Mouse (Mus musculus) liver, embryonic 11.5 days (tissue): ENCODE measurements around the gene Naglu. TPM values are rescaled to one million over a fixed set of nuclear protein-coding genes. Genes with fewer than 3 reads are reported as not detected.

Source experiments
- ATAC-seq: fragments of 200-750 bp; cut with Nextera tagmentation; replicated peaks from 2 replicates; pipeline ENCODE4 v1.8.0; 2017; ENCODE audit warnings: moderate number of reproducible peaks, mild to moderate bottlenecking, moderate TSS enrichment, moderate library complexity; ENCODE audit not compliant: low FRiP score
- DNase-seq: peaks from one replicate; pipeline ENCODE4 v3.0.0-alpha.2; 2017; ENCODE audit warnings: low spot score
- H3K27ac ChIP-seq: fragments of 300-500 bp; sonication (generic); 2 replicates; pipeline ENCODE4 v1.5.1; 2014; ENCODE audit warnings: mild to moderate bottlenecking, low read depth, low read length, control low read depth
- H3K27me3 ChIP-seq: fragments of 300-500 bp; sonication (generic); replicated peaks from 2 replicates; pipeline ENCODE4 v1.6.1; 2014; ENCODE audit warnings: low read length, mixed read lengths; ENCODE audit not compliant: control insufficient read depth, insufficient read depth
- H3K36me3 ChIP-seq: fragments of 300-500 bp; sonication (generic); 2 replicates; pipeline ENCODE4 v1.6.1; 2014; ENCODE audit warnings: mild to moderate bottlenecking, low read length, moderate library complexity, mixed read lengths; ENCODE audit not compliant: control insufficient read depth, insufficient read depth
- H3K4me1 ChIP-seq: fragments of 300-500 bp; sonication (generic); replicated peaks from 2 replicates; pipeline ENCODE4 v1.6.1; 2014; ENCODE audit warnings: low read length, mixed read lengths; ENCODE audit not compliant: control insufficient read depth, insufficient read depth
- H3K4me2 ChIP-seq: fragments of 300-500 bp; sonication (generic); 2 replicates; pipeline ENCODE4 v1.6.1; 2014; ENCODE audit warnings: mild to moderate bottlenecking, control low read depth, moderate library complexity
- H3K4me3 ChIP-seq: fragments of 300-500 bp; sonication (generic); 2 replicates; pipeline ENCODE4 v1.5.1; 2014; ENCODE audit warnings: low read depth, low read length, control low read depth
- H3K9ac ChIP-seq: fragments of 300-500 bp; sonication (generic); 2 replicates; pipeline ENCODE4 v1.6.1; 2014; ENCODE audit warnings: low read depth, low read length, control low read depth
- H3K9me3 ChIP-seq: fragments of 300-500 bp; sonication (generic); 2 replicates; pipeline ENCODE4 v1.6.1; 2016; ENCODE audit warnings: low read length, inconsistent platforms, mixed read lengths; ENCODE audit not compliant: control insufficient read depth
- WGBS: fragments of 180-500 bp; shearing (Covaris S2); extraction: QIAGEN DNeasy Blood & Tissue Kit; methylation state at CpG from one replicate; pipeline ENCODE4 v1.1.7; 2014; 5-methylcytosine and 5-hydroxymethylcytosine counted together
- polyA plus RNA-seq: library from polyadenylated mRNA; unstranded; fragments of >200 nt; fragmentation: Nextera tagmentation; extraction: Ambion mirVana; gene quantifications from 2 replicates; pipeline ENCODE4 v1.2.1, GENCODE M21; 2014

Gene Naglu
- polyA plus RNA-seq = 7.7 and 8.0 TPM in 2 replicates

GRCm38 (mm10) chr11:101069391-101070188 lies at the start of gene Naglu:
TSS of gene Naglu (plus strand) at chr11:101070012.
- Histone ChIP-seq H3K4me3 (peak within 1 kb of the TSS; percentile 82), H3K27me3 (peaks cover 13% of the 10 kb centered on the region), H3K27ac (peak within 1 kb of the TSS; percentile 13), H3K4me1 (peaks cover 21% of the 10 kb centered on the region), H3K9ac (peak within 1 kb of the TSS; percentile 74), H3K4me2 (peak within 1 kb of the TSS; percentile 100), H3K9me3 (no peaks in the 10 kb centered on the region), H3K36me3 (no peaks in the 10 kb centered on the region)
- WGBS = 3% methylated on average over 35 of the region's 35 CpGs
- DNase-seq (peak; percentile 91), ATAC-seq (peak; percentile 82)

GRCm38 (mm10) chr11:101023371-101023770 lies 46.4 kb upstream of the Naglu start:
- no peak overlapping the region for H3K9ac ChIP-seq
- WGBS = 94% methylated on average over 12 of the region's 12 CpGs
- H3K27me3 ChIP-seq = no peaks in the 10 kb centered on the region
- no peak overlapping the region for H3K4me2 ChIP-seq
- no peaks in the 10 kb centered on the region for H3K9me3 ChIP-seq
- no peaks in the 10 kb centered on the region; the same call in 1 of the 2 replicates for H3K4me1 ChIP-seq
- H3K36me3 ChIP-seq = peaks cover 38% of the 10 kb centered on the region
- DNase-seq (no peak), ATAC-seq (no peak)
- H3K27ac ChIP-seq = no peak overlapping the region
- H3K4me3 ChIP-seq = no peak overlapping the region

GRCm38 (mm10) chr11:101024001-101024400 lies 45.8 kb upstream of the Naglu start:
- DNase-seq (no peak), ATAC-seq (no peak)
- H3K27me3 ChIP-seq = no peaks in the 10 kb centered on the region
- no peaks in the 10 kb centered on the region; the same call in 1 of the 2 replicates for H3K4me1 ChIP-seq
- no peak overlapping the region for H3K9ac ChIP-seq
- WGBS = 92% methylated on average over 4 of the region's 4 CpGs
- H3K4me2 ChIP-seq = no peak overlapping the region
- no peak overlapping the region for H3K27ac ChIP-seq
- H3K36me3 ChIP-seq = peaks cover 37% of the 10 kb centered on the region
- H3K9me3 ChIP-seq = no peaks in the 10 kb centered on the region
- no peak overlapping the region for H3K4me3 ChIP-seq

- 86% methylated on average over 11 of the region's 11 CpGs for WGBS
- H3K4me1 ChIP-seq = 0 out of 2 replicates have a peak, but pooled peaks cover 5% of the 10 kb centered on the region
- no peak for ATAC-seq
- H3K36me3 ChIP-seq = peaks cover 43% of the 10 kb centered on the region
- no peak overlapping the region for H3K9ac ChIP-seq
- H3K27ac ChIP-seq = no peak overlapping the region
- H3K4me2 ChIP-seq = no peak overlapping the region
- no peak for DNase-seq
- no peak overlapping the region for H3K4me3 ChIP-seq
- no peaks in the 10 kb centered on the region for H3K27me3 ChIP-seq
- H3K9me3 ChIP-seq = no peaks in the 10 kb centered on the region
Observed at GRCm38 (mm10) chr11:101027121-101027520, 42.7 kb upstream of the Naglu start.

GRCm38 (mm10) chr11:101029320-101029719 lies 40.5 kb upstream of the Naglu start:
- no peak overlapping the region for H3K9ac ChIP-seq
- ATAC-seq = no peak
- WGBS = 93% methylated on average over 8 of the region's 8 CpGs
- H3K4me2 ChIP-seq = no peak overlapping the region
- DNase-seq = no peak
- H3K9me3 ChIP-seq = no peaks in the 10 kb centered on the region
- H3K27ac ChIP-seq = no peak overlapping the region
- H3K4me1 ChIP-seq = 0 out of 2 replicates have a peak, but pooled peaks cover 5% of the 10 kb centered on the region
- no peak overlapping the region for H3K4me3 ChIP-seq
- H3K36me3 ChIP-seq = peaks cover 43% of the 10 kb centered on the region
- H3K27me3 ChIP-seq = no peaks in the 10 kb centered on the region

GRCm38 (mm10) chr11:101030136-101030807 lies 39.5 kb upstream of the Naglu start:
- 89% methylated on average over 10 of the region's 10 CpGs for WGBS
- Histone ChIP-seq H3K9ac (no peak overlapping the region), H3K36me3 (peaks cover 43% of the 10 kb centered on the region), H3K27me3 (no peaks in the 10 kb centered on the region), H3K4me1 (0 out of 2 replicates have a peak, but pooled peaks cover 5% of the 10 kb centered on the region), H3K9me3 (no peaks in the 10 kb centered on the region), H3K27ac (no peak overlapping the region), H3K4me2 (no peak overlapping the region), H3K4me3 (no peak overlapping the region)
- DNase-seq (no peak), ATAC-seq (no peak)

- Histone ChIP-seq H3K27ac (no peak overlapping the region), H3K9me3 (no peaks in the 10 kb centered on the region), H3K4me3 (no peak overlapping the region), H3K4me1 (0 out of 2 replicates have a peak, but pooled peaks cover 5% of the 10 kb centered on the region), H3K27me3 (no peaks in the 10 kb centered on the region), H3K36me3 (peaks cover 40% of the 10 kb centered on the region), H3K4me2 (no peak overlapping the region), H3K9ac (no peak overlapping the region)
- no peak for ATAC-seq
- DNase-seq = no peak
- 89% methylated on average over 4 of the region's 4 CpGs for WGBS
Observed at GRCm38 (mm10) chr11:101030808-101031156, 39.0 kb upstream of the Naglu start.

GRCm38 (mm10) chr11:101031470-101031869 lies 38.3 kb upstream of the Naglu start:
- Histone ChIP-seq H3K27ac (no peak overlapping the region), H3K27me3 (no peaks in the 10 kb centered on the region), H3K4me1 (0 out of 2 replicates have a peak, but pooled peaks cover 5% of the 10 kb centered on the region), H3K4me3 (no peak overlapping the region), H3K9ac (no peak overlapping the region), H3K9me3 (no peaks in the 10 kb centered on the region), H3K4me2 (no peak overlapping the region), H3K36me3 (peaks cover 40% of the 10 kb centered on the region)
- whole genome bisulfite sequencing = 93% methylated on average over 1 of the region's 1 CpGs
- ATAC-seq (no peak), DNase-seq (no peak)
